Mouse (Mus musculus): ENCODE measurements around the gene Lypd4.

Gene Lypd4

DNA sequence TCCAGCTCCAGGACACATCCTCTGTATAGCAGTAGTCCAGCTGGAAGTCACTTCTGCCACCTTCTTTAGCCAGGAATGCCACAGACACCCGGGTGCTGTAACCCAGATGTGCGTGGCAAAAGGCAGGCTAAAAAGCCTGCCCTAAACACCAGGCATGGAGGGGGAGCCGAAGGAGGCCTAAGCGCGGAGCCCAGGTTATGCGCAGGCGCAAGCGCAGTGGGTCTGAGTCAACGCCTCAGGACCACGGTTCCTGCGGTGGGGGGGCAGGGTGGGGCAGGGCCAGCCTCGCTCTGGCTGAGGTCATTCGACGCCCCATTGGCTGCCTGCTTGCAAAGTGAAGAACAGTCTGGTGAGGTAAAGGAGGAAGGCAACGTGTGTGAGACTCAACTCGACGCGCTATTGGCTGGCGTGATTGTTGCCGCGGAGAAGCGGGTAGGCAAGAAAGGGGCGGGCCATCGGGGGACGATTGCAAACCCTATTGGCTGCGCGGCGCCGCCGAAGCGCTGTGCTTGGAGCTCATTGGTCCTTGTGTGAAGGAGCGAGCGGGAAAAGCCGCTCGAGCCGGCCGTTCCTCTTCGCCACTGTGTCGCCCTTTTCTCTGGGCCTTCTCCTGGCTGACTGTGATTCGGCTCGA lies at the start of gene Lypd4, which contains the start of gene Dmrtc2:
Gene Lypd4 (minus strand): TSS at position 410 of the 634 bp plus-strand sequence.
Gene Dmrtc2 (plus strand): TSS at position 526 of the 634 bp plus-strand sequence.
- 56% methylated on average over 41 of the region's 41 CpGs for WGBS

- WGBS = 94% methylated on average over 20 of the region's 20 CpGs
These were observed 49.1 kb upstream of the Lypd4 start for GRCm38 (mm10) chr7:24918763-24919323.

DNA sequence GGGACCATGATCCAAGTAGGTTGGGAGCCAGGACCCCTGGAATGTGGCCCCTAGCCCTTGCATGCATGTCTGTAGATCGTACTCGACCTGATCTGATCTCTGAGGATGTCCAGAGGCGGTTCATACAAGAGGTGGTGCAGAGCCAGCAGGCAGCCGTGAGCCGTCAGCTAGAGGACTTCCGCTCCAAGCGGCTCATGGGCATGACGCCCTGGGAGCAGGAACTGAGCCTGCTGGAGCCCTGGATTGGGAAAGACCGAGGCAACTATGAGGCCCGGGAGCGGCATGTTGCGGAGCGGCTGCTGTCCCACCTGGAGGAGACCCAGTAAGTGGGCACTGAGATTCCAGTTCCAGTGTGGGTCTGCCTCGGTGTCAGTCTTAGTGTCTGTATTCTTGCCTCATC lies 42.7 kb upstream of the Lypd4 start:
- WGBS = 87% methylated on average over 14 of the region's 14 CpGs

DNA sequence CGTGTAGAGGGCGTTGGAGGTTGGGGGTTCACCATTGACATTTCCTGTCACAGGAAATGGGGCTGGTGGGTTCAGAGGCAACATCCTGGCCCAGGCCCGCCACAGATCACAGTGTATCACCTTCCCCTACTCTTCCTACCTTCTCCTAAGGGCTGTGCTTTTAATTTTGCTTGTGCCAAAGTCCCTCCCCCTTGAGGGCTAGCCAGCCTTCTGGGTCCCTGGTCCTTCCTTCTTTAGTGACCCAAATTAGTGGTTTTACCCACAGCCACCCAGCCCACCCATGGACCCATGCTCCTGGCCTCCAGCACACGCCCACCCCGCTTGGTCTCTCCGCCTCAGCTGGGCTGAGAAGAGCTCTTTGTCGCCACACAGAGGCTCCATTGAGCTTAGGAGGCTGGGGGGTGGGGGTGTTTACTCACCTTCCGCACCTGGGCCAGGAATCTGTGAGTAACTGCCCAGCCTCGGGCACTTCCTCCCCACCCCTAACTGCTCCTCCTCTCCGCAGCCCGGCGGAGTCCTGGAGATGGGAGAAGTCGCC lies 37.5 kb upstream of the Lypd4 start:
- WGBS = 49% methylated on average over 13 of the region's 13 CpGs

DNA sequence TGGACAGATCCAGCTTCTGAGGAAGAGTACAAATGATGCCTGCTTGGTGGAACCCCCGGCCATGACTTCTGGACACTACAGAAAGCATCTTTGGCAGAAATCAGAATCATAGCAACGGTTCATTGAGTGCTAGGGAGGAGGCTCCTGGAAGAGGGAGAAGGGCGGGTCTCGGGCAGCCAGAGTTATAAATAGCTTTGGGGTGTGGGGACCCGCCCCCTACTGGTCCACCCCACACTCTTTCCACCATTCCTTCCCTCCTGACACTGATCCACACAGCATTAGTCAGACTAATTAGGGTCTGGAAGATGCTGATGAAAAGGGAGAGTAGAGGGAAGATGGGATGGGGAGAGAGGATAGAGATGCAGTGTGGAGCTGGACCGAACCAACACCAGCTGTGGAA lies 36.8 kb upstream of the Lypd4 start:
- 37% methylated on average over 6 of the region's 6 CpGs for WGBS

DNA sequence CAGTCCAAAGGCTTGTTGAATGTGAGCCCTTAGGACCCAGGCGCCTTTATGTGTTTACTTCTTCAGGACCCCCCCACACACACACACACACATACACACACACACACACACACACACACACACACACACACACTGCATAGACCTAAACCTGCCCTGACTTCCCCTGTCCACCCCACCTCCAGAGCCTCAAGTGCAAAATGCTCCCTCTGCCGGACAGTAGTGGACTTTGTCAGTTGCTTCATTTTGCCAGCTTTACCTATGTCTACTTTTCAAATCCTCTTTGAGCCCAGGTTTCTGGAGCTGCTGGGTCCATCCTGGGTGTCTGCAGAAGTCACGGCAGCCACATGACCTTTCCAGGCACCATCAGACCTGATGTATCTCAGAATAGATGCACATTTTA lies 35.2 kb upstream of the Lypd4 start:
- WGBS = 17% methylated on average over 3 of the region's 3 CpGs

GRCm38 (mm10) chr7:24904070-24904483 lies 34.3 kb upstream of the Lypd4 start:
- under 1% methylated on average over 30 of the region's 30 CpGs for WGBS

DNA sequence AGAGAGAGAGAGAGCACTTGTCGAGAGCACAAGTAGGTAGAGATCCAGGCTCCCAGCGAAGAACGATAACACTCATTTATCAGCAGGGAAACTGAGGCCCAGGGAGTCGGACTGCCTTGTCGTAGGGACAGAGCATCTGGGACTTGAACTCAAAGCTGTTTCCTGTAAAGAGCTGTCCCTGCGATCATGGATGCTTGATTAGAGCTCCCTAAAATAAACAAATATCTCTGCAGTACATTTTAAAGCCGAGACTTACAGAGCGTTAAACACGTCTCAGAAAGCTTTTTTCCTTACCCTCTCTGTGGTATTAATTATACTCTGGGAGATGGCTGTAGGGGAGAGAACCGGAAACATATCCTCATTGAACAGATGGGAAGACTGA lies 33.7 kb upstream of the Lypd4 start:
- WGBS = 25% methylated on average over 10 of the region's 10 CpGs

- 7% methylated on average over 65 of the region's 68 CpGs for WGBS
These were observed 33.1 kb upstream of the Lypd4 start, which contains the start of gene Arhgef1 for GRCm38 (mm10) chr7:24902630-24903443. Arhgef1 (plus strand) TSS chr7:24902912.

- WGBS = 59% methylated on average over 2 of the region's 2 CpGs
These were observed 32.5 kb upstream of the Lypd4 start for GRCm38 (mm10) chr7:24902264-24902629.

- 61% methylated on average over 1 of the region's 1 CpGs for WGBS
These were observed 32.1 kb upstream of the Lypd4 start for GRCm38 (mm10) chr7:24901842-24902241.

DNA sequence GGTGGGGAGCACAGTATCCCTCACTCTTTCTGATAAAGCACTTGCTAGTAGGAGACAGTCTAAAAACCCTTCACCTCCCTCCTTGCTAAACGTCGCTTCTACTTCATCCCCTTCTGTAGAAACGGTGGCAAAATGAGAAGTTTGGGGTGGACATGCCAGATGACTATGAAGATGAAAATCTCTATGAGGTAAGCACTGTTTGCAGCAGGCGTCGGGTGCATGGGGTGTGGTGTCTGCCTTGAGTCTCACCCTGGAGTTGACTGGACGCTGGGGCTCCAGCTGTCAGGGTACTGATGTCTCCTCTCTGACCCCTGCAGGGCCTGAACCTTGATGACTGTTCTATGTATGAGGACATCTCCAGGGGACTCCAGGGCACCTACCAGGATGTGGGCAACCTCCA lies 31.4 kb upstream of the Lypd4 start:
- 79% methylated on average over 6 of the region's 6 CpGs for WGBS

- 88% methylated on average over 5 of the region's 5 CpGs for WGBS
These were observed 28.2 kb upstream of the Lypd4 start for GRCm38 (mm10) chr7:24897959-24898358.

GRCm38 (mm10) chr7:24897224-24897623 lies 27.5 kb upstream of the Lypd4 start, which contains the start of gene Cd79a:
Cd79a (plus strand) TSS chr7:24897381.
- 86% methylated on average over 12 of the region's 12 CpGs for WGBS

GRCm38 (mm10) chr7:24896269-24896668 lies 26.5 kb upstream of the Lypd4 start:
- WGBS = 87% methylated on average over 8 of the region's 8 CpGs

DNA sequence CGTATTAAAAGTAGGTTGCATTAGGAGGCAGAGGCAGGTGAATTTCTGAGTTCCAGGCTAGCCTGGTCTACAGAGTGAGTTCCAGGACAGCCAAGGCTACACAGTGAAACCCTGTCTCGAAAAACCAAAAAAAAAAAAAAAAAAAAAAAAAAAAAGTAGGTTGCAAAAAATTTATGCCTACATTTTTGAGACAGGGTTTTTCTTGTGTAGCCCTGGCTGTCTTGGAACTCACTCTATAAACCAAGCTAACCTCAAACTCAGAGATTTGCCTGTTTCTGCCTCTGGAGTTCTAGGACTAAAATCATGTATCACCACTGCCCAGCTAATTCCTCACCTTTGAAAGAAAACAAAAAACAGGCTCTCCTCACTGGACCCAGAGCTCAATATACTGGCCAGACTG lies 26.0 kb upstream of the Lypd4 start:
- 93% methylated on average over 2 of the region's 2 CpGs for WGBS

GRCm38 (mm10) chr7:24892125-24892583 lies 22.4 kb upstream of the Lypd4 start:
- WGBS = 79% methylated on average over 2 of the region's 2 CpGs

GRCm38 (mm10) chr7:24891241-24892124 lies 21.7 kb upstream of the Lypd4 start:
- WGBS = 76% methylated on average over 3 of the region's 3 CpGs

- WGBS = 18% methylated on average over 10 of the region's 10 CpGs
These were observed 20.8 kb upstream of the Lypd4 start for GRCm38 (mm10) chr7:24890281-24891216.
